Mouse (Mus musculus): ENCODE measurements around the gene Adcy1. TPM values are rescaled to one million over a fixed set of nuclear protein-coding genes. Genes with fewer than 3 reads are reported as not detected.

Adcy1 gene
- total RNA-seq, 2 experiments from 2014 or later, result 276 to 285 TPM

DNA sequence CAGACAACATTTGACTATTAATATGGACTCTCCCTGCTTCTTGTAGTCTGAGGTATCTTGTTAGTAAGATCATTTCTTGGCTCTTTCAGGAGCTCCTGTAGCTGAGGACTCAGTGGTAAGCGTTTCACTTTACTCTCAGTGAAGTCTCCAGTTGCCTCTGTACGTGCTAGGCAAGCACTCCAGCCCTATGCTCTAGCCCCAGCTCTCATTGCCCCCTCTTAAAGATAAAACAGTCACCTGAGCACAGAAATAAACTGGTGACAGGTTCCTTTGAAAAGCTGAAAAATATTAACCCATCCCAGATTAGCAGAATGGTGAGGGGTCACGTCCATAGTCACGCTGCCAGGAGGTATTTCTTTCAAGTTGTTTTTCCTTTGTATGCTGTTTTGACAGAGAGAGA, 115.4 kb downstream of the Adcy1 start:
- no peak for DNase-seq (ENCODE audit: low spot score in 2 of 2)

DNA sequence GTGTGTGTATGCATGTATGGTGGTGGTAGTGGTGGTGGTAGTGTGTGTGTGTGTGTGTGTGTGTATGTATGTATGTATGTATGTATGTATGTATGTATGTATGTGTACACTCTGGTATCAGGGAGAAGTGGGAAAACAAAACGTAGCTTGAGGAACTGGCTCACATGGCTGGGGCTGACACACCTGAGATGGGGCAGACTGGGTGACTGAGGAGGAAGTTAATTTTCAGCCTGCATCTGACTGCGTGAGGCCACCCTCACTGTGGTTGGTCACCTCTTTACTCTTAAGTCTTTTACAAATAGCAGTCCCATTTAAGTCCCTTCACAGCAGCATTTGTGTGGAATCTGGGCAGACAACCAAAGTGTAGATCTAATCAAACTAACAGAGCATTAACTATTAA, 116.0 kb downstream of the Adcy1 start:
- DNase-seq (ENCODE audit: low spot score in 2 of 2), result no peak

DNA sequence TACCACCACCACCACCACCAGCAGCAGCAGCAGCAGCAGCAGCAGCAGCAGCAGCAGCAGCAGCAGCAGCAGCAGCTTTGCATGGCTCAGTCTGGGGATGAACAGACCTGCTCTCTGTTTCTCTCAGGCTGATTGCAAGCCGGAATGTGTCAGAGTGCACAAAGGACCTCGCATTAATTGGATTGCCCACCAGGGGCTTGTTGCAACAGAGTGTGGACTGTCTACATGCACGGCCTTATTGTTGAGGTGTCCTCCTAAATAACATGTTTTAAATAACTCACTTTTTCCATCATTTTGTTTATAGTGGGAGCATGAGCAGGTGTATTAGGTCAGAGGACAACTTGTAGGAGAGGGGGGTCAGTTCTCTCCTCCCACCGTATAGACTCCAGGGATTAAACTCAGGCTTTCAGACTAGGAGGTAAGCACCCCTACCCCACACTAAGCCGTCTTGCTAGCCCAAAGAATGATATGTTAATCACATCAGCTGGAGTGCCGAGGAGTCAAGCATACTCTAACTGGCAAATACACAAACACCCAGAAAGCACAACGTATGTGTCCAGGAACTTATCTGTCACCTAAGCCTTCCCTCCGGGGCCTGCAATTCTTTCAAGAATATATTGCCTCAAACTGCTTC, 119.2 kb downstream of the Adcy1 start:
- DNase-seq (ENCODE audit: low spot score in 2 of 2), result no peak

DNA sequence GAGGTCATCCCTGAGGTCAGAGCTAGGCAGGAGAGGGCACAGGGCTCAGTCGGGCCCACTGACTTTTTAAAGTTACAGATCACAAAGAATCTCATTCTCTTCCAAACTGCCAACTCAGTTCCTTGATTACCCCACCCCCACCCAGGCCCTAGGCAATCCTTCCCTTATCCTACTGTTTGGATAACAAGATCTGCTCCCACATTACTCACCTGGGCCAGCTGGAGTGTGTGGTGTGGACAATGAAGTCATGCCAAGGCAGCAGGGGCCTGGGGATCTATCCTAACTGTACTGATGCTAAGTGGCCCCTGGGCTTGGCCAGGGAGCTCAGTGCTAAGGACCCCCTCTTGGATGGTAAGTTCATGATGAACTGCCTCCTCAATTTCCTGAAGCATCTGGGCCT, 121.1 kb downstream of the Adcy1 start:
- DNase-seq (ENCODE audit: low spot score in 2 of 2), result no peak

DNA sequence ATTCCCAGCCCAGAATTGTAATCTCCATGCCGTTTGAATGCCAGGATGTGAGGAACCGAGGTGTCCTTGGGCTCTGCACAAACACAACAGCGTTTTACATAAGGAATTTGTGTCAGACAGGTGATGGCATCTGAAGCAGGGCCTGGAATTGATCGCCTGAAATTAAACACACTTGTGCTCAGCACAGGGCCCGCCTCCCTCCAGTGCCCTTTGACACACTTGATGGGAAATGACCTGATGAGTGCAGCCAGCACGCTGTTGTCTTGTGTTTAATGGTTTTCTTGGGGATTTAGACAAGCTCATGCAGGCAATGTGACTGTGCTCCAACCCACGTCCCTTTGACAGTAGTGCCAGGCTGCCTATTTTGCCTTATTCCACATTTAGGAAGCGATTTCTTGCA, 124.2 kb downstream of the Adcy1 start:
- no peak for DNase-seq (ENCODE audit: low spot score in 2 of 2)

DNA sequence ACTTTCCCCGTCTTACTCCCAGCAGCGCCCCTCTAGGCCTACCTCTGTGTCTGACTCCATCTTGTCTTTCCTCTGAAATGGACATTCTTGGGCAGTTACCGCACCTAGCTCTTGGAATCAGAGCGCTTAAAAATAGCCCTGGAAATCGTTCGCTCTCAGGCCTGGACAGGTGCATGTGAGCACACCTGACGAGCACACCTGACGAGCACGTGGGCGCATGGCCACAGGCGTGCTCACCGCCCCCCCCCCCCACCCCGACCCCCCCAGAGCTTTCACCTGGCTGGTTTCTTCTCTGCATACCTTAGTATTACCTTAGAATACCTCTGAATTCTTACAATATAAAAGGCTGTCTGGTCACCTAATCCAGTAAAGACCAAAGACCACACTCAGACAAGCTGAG, 125.2 kb downstream of the Adcy1 start, which contains the start of gene Gm11985:
Gm11985 (minus strand) TSS at position 101 of the 400 bp plus-strand sequence.
- no peak for DNase-seq (ENCODE audit: low spot score in 2 of 2)

DNA sequence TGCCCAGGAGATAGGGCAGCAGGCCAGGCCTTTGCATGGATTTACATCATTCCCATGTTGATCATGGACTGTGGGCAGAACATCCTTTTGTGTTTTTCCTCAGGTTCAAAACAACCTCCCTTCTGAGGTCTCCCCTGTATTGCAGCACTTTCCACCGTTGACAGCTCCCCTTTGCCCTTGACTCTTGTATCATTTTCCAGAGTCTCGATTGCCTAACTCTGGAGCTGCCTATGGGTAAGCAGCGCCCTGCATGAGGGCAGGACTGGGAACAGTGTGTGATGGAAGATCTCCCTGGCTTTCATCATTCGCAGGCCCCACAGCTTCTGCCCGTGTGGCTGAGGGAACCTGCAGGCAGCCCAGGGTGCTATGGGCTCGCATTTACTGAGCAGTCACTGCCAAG, 129.4 kb downstream of the Adcy1 start:
- DNase-seq (ENCODE audit: low spot score in 2 of 2), result no peak

DNA sequence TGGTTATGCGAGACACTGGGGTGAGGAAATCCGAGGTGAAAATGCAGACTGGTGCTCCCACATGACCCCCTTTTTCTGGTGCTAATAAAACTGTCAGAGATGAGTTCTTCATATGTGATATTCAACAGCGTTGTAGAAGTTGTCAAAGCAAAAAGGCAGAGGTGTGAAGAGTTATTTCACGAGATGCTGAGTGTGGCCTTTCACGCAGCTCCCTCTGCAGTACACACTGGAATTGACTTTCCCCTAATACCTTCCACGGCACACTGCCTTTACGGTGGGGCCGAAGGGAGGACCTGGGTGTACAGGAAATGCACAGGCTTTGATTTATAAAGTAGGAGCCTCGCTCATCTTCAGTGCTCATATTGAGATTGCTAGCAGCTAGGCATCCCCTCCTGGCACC, 129.8 kb downstream of the Adcy1 start:
- DNase-seq (ENCODE audit: low spot score in 2 of 2), result no peak

DNA sequence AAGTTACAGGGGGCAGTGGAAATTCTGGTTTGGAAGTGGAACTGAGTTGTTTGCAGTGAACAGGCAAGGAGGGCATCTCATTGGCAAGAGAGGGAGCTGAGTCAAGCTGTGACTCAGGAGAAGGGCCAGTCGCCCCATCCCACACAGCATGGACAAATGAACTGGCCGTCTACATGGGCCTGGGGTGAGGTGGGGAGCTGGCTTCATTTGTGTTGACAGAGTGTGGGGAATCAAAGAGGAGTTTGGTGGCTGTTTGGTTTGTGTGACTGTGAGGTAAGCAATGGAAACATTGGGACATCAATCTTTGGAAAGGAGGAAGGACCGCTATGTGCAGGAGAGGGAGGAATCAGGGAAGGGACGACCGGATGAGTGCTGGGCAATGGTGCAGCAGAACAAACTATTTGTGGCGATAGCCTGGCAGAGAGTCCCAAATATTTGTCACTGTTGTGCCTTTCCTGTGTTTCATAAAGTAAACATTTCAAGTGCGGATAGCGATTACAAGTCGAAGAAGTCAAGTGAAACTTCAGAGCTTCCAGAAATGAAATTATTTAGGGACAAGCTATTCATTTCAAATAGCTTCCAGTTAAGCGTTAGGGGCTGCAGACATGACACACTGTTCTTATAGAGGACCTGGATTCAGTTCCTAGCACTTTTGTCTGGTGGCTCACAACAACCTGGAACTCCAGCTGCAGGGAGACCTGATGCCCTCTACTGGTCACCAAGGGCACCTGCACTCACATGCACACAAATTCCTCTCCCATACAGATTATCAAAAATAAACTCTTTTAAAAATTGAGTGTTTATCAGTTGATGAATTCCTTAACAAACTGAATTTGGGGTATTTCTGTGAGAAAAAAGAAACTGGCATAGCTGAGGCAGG, 131.4 kb downstream of the Adcy1 start:
- DNase-seq (ENCODE audit: low spot score in 2 of 2), result no peak

DNA sequence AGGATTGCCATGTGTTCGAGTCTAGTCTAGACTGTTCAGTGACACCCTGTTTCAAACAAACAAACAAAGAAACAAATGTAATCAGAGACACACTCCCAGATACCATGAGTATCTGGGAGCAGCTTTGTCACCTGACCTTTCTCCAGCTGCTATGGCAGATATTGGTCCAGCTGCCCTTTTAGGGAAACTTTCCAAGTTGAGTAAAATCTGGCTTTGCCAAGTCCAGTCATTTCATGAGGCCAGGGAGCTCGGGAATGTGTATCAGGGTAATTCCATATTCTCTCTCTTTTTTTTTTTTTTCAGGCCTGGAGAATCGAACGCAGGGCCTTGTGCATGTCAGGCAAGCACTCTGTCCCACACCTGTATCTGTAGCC, 132.0 kb downstream of the Adcy1 start:
- DNase-seq (ENCODE audit: low spot score in 2 of 2), result no peak

DNA sequence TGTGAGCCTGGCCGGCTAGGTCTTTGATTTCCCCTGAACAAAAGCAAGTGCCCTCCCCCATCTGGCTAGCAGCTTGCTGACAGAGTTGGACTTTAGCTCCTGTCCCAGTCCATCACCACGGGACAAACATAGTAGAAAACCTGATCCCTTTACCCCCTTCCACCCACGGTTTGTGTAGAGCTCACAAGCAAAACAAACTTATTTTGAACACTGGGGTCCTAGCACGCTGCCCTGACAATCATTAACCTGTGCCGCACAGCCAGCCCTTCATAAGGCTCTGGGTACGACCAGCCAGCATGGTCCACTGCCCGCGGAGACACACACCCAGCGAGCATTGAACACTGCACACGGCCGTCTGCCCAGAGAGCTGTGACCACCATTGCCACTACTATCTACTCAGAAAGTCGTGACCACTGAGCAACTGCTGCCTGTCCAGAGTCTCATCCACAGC, 134.2 kb downstream of the Adcy1 start, which contains the start of gene Igfbp1:
Igfbp1 (plus strand) TSS at position 292 of the 451 bp plus-strand sequence.
- DNase-seq (ENCODE audit: low spot score in 2 of 2), result no peak

DNA sequence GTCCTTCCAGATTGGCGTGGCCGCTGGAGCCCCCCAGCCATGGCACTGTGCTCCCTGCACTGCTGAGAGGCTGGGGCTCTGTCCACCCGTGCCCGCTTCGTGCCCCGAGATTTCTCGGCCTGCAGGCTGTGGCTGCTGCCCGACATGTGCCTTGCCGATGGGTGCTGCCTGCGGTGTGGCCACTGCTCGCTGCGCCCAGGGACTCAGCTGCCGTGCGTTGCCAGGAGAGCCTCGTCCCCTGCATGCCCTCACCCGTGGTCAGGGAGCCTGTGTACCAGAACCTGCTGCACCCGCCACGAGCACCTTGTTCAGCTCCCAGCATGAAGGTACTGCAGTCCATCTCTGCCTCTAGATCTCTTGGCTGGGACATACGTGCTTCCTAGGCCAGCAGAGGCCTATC, 134.7 kb downstream of the Adcy1 start:
- no peak for DNase-seq (ENCODE audit: low spot score in 2 of 2)

DNA sequence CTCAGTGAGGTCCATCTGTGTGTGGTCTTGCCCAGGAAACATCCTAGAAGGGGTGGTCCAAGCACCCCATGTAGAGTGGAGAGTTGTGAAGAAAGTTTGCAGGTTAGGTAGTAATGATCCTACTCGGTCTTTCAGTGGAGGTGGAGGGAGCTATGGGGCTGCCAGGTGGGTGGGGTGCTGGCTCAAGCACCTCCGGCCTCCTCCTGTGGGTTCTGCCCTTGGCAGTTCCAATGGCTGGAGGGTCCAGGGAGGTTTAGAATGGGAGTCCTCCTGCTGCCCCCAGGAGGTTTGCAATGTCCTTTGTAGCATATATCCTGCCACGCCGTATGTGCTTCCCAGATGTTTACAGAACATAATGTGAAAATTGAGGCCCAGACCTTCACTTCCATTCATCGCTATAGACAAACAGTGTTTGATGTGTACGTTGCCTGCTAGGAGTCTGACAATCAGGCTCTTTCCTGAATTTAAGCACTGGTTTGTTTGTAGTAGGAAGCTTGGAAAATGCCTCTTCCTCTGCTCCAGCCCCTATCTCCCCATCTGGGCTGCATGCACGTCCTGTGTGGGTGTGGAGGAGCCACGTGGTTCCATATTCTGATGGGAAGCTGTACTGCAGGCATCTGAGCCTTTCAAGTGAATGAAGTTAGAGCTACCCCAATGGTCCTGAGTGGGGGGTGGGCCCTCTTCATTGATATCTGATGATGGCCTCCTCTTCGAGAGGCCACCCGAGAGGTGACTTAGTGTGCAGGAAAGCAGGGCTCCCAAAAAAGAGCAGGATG, 135.4 kb downstream of the Adcy1 start:
- no peak for DNase-seq (ENCODE audit: low spot score in 2 of 2)

DNA sequence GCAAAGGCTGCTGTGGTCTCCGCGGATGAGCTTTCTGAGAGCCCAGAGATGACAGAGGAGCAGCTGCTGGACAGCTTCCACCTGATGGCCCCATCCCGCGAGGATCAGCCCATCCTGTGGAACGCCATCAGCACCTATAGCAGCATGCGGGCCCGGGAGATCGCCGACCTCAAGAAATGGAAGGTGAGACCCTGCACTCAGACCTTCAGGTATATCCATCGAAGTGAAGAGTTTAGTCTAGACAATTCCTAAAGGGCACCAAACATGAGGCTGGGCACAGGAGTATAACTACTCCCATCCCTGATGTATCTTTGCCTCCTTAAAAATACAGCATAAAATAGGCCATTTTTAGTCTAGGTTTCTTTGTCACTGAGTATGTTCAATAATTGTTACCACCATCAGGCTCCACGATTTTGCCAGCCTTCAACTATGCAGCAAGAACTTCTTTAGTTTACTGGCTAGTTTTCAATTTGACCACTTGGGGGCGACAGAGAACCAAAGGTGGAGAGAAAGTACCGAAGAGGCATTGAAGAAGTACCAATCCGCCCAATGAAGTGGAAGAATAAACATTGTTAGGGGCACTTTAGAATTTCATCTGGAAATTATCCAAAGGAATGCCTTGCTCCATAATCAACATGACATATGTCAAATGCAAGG, 136.6 kb downstream of the Adcy1 start:
- peak; percentile 52 to 69 for DNase-seq (ENCODE audit: low spot score in 2 of 2)

DNA sequence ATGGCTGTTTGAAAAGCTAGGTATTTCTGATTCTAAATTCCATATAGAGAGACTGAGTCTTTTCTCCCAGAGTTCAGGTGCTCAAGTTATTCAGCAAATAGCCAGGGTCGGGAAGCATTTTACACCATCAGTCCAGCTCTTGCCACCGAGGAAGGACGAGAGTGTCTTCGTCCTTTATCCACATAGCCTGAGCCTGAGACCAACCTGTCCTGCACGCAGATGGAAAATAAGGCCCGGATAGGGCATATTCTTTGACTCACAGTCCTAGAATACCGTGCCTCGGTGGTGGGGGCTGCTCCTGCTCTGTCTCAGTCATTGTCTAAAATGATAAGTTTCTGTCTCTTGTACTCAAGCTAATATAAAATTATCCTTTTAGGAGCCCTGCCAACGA, 137.1 kb downstream of the Adcy1 start:
- no peak for DNase-seq (ENCODE audit: low spot score in 2 of 2)

DNA sequence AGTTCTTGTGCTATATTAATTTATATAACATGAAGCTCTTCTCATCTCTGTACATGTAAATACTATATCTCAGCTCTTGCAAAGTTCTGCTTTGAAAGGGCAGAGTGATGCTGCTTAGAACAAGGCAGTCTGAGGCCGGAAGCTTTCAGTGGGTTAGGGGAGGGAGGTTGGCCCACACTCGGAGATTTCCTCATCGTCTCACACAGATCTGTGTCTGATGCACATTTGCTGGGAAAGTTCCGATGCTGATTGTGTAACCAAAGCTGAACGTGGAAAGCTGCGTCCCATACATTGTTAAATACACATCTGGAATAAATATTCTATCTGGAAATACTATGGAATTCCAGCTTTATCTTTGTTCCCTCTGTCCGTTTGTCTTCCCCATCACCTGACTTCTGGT, 138.9 kb downstream of the Adcy1 start:
- no peak for DNase-seq (ENCODE audit: low spot score in 2 of 2)

DNA sequence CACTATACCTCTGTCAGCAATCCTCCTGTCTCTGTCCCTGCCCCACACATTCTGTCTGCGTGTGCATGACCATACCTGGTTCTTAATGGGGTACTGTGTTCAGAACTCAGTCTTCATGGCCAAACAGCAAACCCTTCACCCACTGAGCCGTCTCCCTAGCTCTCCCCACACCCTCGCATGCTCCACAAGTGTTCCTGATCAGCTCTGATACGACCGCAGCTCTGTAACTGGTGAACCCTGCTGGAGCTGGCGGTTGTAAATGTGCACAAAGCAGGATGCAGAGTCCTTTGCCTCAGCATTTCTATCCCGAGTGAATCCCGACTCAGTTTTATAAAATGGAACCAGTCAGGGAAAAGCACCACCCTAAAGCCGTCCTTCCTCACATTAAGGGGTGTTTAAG, 140.6 kb downstream of the Adcy1 start:
- no peak for DNase-seq (ENCODE audit: low spot score in 2 of 2)

DNA sequence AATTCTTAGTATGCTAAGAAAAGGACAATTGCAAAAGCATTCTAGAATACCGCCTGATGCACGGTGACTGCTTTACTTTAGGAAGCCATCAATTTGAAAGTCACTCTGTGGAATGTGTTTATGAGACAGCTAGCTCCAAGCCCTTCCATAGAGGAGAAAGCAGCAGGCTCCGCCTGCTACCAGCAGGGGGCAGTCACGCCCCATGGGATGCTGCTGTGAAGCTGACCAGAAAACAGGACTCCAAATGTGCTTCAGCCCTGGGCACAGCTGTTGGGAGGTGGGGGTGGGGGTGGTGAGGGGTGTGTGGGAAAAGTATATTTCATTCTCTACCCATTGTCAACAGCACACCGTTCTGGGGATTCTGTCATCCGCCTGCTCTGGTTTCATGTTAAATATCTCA, 147.1 kb downstream of the Adcy1 start:
- peak; percentile 77 to 82 for DNase-seq (ENCODE audit: low spot score in 2 of 2)

DNA sequence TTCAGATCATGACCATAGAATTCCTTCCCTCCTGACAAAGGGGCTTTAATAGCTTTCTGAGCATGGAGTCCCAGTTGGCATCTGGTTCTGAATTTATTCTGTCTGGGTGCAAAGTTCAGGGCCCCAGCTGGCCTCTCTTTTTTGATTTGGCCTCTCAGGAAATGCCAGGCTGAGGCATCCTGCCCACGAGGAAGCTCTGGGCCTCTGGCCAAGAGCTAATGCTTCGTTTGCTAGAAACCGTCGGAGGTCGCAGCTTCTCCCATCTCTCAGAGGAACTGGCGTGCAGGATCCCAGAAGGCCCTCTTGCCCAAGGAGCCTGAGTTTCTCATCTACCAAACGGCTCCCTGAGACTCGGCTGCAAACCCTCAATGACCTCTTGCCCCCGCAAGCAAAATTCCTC, 147.9 kb downstream of the Adcy1 start:
- DNase-seq (ENCODE audit: low spot score in 2 of 2), result no peak

DNA sequence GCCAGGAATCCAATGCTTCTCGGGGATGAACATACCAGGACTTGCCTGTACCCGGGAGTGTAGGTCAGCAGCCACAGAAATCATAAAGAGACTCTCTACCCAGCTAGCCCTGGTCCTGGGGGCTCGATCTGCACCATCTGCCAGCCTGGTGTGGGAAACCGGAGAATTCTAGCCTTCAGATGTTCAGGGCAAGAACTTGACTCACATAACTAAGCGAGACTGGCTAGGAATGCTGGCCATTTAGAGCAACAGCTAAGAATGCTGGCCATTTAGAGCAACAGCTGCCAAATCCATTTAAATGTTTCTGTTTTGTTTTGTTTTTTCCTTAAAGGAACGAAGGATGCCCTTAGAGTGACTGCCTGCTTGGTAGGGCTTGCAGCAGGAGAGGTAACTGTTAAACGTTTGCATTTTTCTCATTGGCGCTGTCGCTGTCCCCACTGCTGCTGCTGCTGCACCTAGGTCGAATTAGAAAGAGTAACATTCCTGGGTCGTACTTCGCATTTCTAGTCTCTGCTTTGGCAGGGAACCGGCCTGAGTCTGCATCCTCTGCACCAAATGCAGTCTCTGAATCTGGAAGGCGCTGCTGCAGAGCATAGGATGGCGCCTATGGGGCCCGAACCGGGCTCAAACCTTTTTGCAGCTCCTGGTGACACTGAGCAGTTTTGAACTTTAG, 149.0 kb downstream of the Adcy1 start:
- DNase-seq (ENCODE audit: low spot score in 2 of 2), result no peak

DNA sequence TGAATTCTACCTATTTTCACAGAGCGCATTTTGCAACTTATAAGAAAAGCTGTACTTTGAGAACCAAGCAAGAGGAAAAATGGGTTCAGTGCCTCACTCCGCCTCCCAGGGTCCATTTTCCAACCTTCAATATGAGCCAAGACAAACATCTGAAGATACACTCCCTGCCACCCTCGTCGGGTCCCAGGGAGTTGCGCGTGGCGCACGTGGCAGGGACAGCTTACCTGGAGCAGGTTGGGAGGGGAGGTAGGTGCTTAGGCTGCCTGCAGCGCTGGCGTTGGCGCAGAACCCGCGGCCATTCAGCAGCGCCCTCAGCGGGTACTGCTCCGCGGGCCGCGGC, 149.8 kb downstream of the Adcy1 start:
- peak in 1 of 2 experiments; percentile 9 for DNase-seq (ENCODE audit: low spot score in 2 of 2)
